Mouse (Mus musculus) heart, adult 2 months (tissue): ENCODE results near the gene Gm5447.
A peak's percentile ranks its signal among the peaks of the same experiment; 100 is the strongest.

Experiments
- CTCF ChIP-seq: fragments of 200-600 bp; IDR thresholded peaks from 2 replicates; pipeline ENCODE4 v1.8.1; 2022; ENCODE audit warnings: antibody characterized with exemption, mild to moderate bottlenecking, moderate library complexity
- EP300 ChIP-seq: fragments of 200-500 bp; IDR thresholded peaks from 2 replicates; pipeline ENCODE4 v1.6.1; 2011; ENCODE audit warnings: low read depth, low read length, control low read depth; ENCODE audit not compliant: insufficient read depth
- POLR2A ChIP-seq: fragments of 200-500 bp; IDR thresholded peaks from 2 replicates; pipeline ENCODE4 v1.6.1; 2011; ENCODE audit warnings: mild to moderate bottlenecking, low read depth, low read length, control low read depth; ENCODE audit not compliant: insufficient read depth

DNA sequence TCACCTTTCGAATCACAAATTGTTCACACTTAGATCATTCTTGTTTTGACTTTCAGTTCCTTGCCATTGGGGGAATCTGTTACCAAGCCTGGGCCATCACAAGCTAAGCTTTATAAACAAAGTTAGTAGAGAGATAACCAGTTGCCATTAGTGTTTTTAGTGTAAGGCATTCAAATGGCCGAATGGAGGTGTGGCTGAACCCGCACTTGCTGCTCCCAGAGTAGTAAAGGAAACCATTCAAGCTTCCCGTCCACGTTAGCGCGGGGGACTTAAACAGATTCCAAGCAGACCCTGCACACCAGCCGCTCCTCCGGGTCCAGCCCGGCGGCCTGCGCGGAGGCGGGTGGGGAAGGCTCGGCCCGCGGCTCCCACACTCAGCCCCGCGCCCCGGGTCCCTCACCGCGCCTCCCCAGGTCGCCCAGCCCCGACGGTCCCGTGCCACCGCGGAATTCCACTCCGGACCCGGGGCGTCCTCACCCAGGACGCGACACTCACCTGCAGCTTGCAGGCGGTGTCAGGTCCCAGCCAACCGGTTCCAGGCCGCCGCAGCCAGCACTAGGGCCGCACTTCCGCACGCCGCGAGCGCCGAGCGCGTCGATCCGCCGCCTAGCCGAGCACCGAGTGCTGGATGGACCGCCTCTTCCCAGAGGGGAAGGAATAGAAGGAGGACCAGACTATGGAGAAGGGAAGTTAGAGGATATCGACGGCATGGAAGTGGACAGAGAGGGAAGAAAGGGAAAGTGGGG, at the start of gene Gm5447, which contains the start of gene Exoc2:
- TF ChIP-seq CTCF: no peak
- 0 out of 2 replicates have a peak, but pooled peaks have one; percentile 32 for TF ChIP-seq POLR2A
- 0 out of 2 replicates have a peak, but pooled peaks have one; percentile 61 for TF ChIP-seq EP300
